Mouse (Mus musculus) small intestine, adult 2 months (tissue): ENCODE data around the gene Hacd2. TPM values are rescaled to one million over a fixed set of nuclear protein-coding genes. Genes with fewer than 3 reads are reported as not detected.

Experiments
- H3K27ac ChIP-seq: fragments of 200-500 bp; 2 replicates; pipeline ENCODE4 v1.5.1; 2012; ENCODE audit warnings: low read depth, low read length, control low read depth, inconsistent platforms; ENCODE audit not compliant: insufficient read depth
- H3K27me3 ChIP-seq: fragments of 200-500 bp; 2 replicates; pipeline ENCODE4 v1.6.1; 2012; ENCODE audit warnings: mild to moderate bottlenecking, moderate library complexity, low read length, inconsistent platforms; ENCODE audit not compliant: control insufficient read depth, insufficient read depth
- H3K36me3 ChIP-seq: fragments of 200-500 bp; 2 replicates; pipeline ENCODE4 v1.6.1; 2012; ENCODE audit warnings: mild to moderate bottlenecking, low read length, control low read depth, inconsistent platforms; ENCODE audit not compliant: control insufficient read depth, insufficient read depth
- H3K4me1 ChIP-seq: fragments of 200-500 bp; 2 replicates; pipeline ENCODE4 v1.6.1; 2012; ENCODE audit warnings: low read length, inconsistent platforms, mixed read lengths; ENCODE audit not compliant: control insufficient read depth, insufficient read depth, insufficient read length
- H3K4me3 ChIP-seq: fragments of 200-500 bp; 2 replicates; pipeline ENCODE4 v1.5.1; 2012; ENCODE audit warnings: low read depth, mild to moderate bottlenecking, control low read depth, inconsistent platforms, low read length, moderate library complexity
- CTCF ChIP-seq: fragments of 200-500 bp; IDR thresholded peaks from 2 replicates; pipeline ENCODE4 v1.5.1; 2012; ENCODE audit warnings: low read depth, mild to moderate bottlenecking, control low read depth, inconsistent platforms, low read length, moderate library complexity, mixed read lengths; ENCODE audit not compliant: insufficient replicate concordance, insufficient read length; ENCODE audit errors: extremely low read depth
- POLR2A ChIP-seq: fragments of 200-500 bp; IDR thresholded peaks from 2 replicates; pipeline ENCODE4 v1.6.1; 2012; ENCODE audit warnings: low read depth, mild to moderate bottlenecking, control low read depth, inconsistent platforms, low read length, moderate library complexity
- WGBS: fragments of 180-500 bp; shearing (Covaris S2); methylation state at CpG from one replicate; pipeline ENCODE4 v1.1.7; 2018; 5-methylcytosine and 5-hydroxymethylcytosine counted together
- polyA plus RNA-seq: library from polyadenylated mRNA; depleted of rRNA; stranded (reverse); fragments of >200 nt; gene quantifications from 2 replicates; pipeline ENCODE4 v1.2.3, GENCODE M21; 2012

Hacd2 gene
- polyA plus RNA-seq, 1 experiment, result 34.9 TPM

DNA sequence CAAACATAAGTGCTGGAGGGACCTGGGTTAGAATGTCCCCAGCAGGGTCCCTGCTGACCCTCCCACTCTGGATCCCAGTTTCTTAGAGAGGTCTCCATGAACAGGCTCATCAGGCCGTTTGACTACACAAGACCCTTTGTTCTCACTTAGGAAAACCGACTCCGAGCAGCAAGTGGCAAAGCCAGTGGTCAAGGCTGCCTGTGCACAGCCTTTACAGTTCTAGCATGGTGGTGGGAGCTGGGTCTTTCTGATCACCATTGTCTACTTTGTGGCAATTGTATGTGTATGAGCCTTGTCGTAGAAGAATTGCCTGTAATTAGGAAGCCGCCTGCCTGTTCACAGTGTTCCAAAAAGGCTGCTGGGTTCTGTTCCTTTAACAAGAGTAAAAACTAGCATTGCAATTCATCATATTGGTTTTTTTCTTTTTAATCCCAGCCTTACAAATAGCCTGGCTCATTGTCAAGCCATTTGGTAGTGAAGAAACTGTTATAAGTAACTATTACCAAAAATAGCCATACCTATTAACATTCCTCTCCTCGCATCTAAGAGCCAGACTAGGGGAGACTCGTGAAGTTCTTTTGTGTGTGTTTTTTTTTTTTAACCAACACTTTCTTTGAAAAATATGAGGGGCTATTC is 87.5 kb downstream of the Hacd2 start:
- TF ChIP-seq CTCF, result no peak
- no peak for TF ChIP-seq POLR2A
- H3K4me3 ChIP-seq, result no peak overlapping the region
- no peaks in the 10 kb centered on the region for H3K27me3 ChIP-seq
- H3K4me1 ChIP-seq, result no peaks in the 10 kb centered on the region
- WGBS, result 69% methylated on average over 7 of the region's 7 CpGs
- no peak overlapping the region for H3K27ac ChIP-seq
- peaks cover 5% of the 10 kb centered on the region for H3K36me3 ChIP-seq

GRCm38 (mm10) chr16:35110410-35111142 is 88.3 kb downstream of the Hacd2 start:
- Histone ChIP-seq H3K4me3 (no peak overlapping the region), H3K36me3 (peaks cover 5% of the 10 kb centered on the region), H3K4me1 (no peaks in the 10 kb centered on the region), H3K27me3 (no peaks in the 10 kb centered on the region), H3K27ac (peak overlapping the region; percentile 22)
- WGBS, result 42% methylated on average over 10 of the region's 10 CpGs
- peak; percentile 94; the same call in 1 of the 2 replicates for TF ChIP-seq CTCF
- no peak for TF ChIP-seq POLR2A

- H3K27me3 ChIP-seq, result no peaks in the 10 kb centered on the region
- peaks cover 5% of the 10 kb centered on the region for H3K36me3 ChIP-seq
- peak overlapping the region; percentile 27; the same call in 1 of the 2 replicates for H3K27ac ChIP-seq
- no peak overlapping the region for H3K4me3 ChIP-seq
- no peaks in the 10 kb centered on the region for H3K4me1 ChIP-seq
- 68% methylated on average over 8 of the region's 8 CpGs for WGBS
- TF ChIP-seq CTCF (peak; percentile 20; the same call in 1 of the 2 replicates), POLR2A (no peak)
These were observed 89.0 kb downstream of the Hacd2 start for GRCm38 (mm10) chr16:35111143-35111620.

DNA sequence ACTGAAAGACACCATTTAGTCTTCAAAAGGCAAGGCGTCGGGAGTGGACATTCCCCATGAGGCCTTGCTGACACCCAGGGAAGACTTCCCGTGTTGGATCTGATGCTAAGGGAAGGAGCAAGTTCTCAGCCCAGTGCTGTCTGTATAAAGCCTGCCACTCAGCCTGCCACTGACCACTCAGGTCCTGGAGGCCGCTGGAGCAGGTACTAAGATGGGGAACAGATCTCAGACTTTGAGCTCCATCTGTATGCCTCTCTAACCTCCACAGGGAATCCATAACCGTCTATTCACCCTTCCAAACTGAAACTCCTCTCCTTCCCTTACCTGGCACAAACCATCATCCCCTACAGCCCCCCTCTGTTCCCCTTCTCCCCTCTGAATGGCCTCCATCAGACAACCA is 91.3 kb downstream of the Hacd2 start:
- 76% methylated on average over 5 of the region's 5 CpGs for WGBS
- H3K27me3 ChIP-seq, result no peaks in the 10 kb centered on the region
- no peak overlapping the region for H3K4me3 ChIP-seq
- H3K4me1 ChIP-seq, result no peaks in the 10 kb centered on the region
- 0 out of 2 replicates have a peak, but pooled peaks cover under 1% of the 10 kb centered on the region for H3K36me3 ChIP-seq
- no peak overlapping the region for H3K27ac ChIP-seq
- no peak for TF ChIP-seq POLR2A
- TF ChIP-seq CTCF, result no peak

GRCm38 (mm10) chr16:35116328-35116956 is 94.2 kb downstream of the Hacd2 start:
- 54% methylated on average over 7 of the region's 7 CpGs for WGBS
- no peaks in the 10 kb centered on the region for H3K27me3 ChIP-seq
- no peak overlapping the region for H3K27ac ChIP-seq
- no peaks in the 10 kb centered on the region for H3K4me1 ChIP-seq
- TF ChIP-seq POLR2A (no peak), CTCF (no peak)
- no peak overlapping the region for H3K4me3 ChIP-seq
- H3K36me3 ChIP-seq, result no peaks in the 10 kb centered on the region

DNA sequence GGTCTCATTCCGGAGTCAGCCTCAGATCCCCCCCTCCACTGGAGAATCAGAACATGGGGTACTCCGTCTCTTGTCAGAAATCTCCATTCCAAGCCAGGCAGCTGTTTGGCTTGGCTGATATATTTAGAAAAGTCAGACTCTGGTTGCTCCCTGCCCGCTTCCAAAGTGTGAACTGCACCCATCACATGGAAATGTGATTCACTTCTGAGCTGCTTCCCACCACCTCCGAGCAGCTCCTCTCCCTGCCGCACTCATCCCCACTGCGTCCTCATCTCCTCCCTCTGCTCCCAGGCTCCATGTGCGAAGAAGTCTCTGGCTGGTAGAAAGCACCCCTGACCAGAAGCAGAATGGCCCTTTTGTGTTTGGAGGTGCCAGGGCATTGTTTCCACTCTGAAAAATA is 95.2 kb downstream of the Hacd2 start:
- Histone ChIP-seq H3K27ac (no peak overlapping the region), H3K36me3 (no peaks in the 10 kb centered on the region), H3K27me3 (no peaks in the 10 kb centered on the region), H3K4me3 (no peak overlapping the region), H3K4me1 (no peaks in the 10 kb centered on the region)
- 74% methylated on average over 7 of the region's 7 CpGs for WGBS
- no peak for TF ChIP-seq CTCF
- TF ChIP-seq POLR2A, result no peak

- 53% methylated on average over 4 of the region's 4 CpGs for WGBS
- Histone ChIP-seq H3K4me3 (no peak overlapping the region), H3K36me3 (no peaks in the 10 kb centered on the region), H3K27me3 (no peaks in the 10 kb centered on the region), H3K4me1 (no peaks in the 10 kb centered on the region), H3K27ac (no peak overlapping the region)
- TF ChIP-seq POLR2A, result no peak
- no peak for TF ChIP-seq CTCF
These were observed 98.4 kb downstream of the Hacd2 start for GRCm38 (mm10) chr16:35120603-35121002.
